Mouse (Mus musculus) neural tube, embryonic 13.5 days (tissue): ENCODE data around the gene Bphl. TPM values are rescaled to one million over a fixed set of nuclear protein-coding genes. Genes with fewer than 3 reads are reported as not detected.

Experiments used
- ATAC-seq: fragments of 200-750 bp; cut with Nextera tagmentation; 2 replicates; pipeline ENCODE4 v1.8.0; 2017; ENCODE audit warnings: low read depth, mild to moderate bottlenecking, moderate TSS enrichment, moderate library complexity
- H3K27ac ChIP-seq: fragments of 300-500 bp; sonication (generic); replicated peaks from 2 replicates; pipeline ENCODE4 v1.5.1; 2015; ENCODE audit warnings: moderate library complexity, mild to moderate bottlenecking, inconsistent platforms
- H3K27me3 ChIP-seq: fragments of 300-500 bp; sonication (generic); 2 replicates; pipeline ENCODE4 v1.6.1; 2015; ENCODE audit warnings: mild to moderate bottlenecking, inconsistent platforms
- H3K36me3 ChIP-seq: fragments of 300-500 bp; sonication (generic); 2 replicates; pipeline ENCODE4 v1.6.1; 2015; ENCODE audit warnings: mild to moderate bottlenecking, inconsistent platforms
- H3K4me1 ChIP-seq: fragments of 300-500 bp; sonication (generic); replicated peaks from 2 replicates; pipeline ENCODE4 v1.6.1; 2015; ENCODE audit warnings: inconsistent platforms
- H3K4me2 ChIP-seq: fragments of 300-500 bp; sonication (generic); 2 replicates; pipeline ENCODE4 v1.6.1; 2015; ENCODE audit warnings: inconsistent platforms, mild to moderate bottlenecking, moderate library complexity
- H3K4me3 ChIP-seq: fragments of 300-500 bp; sonication (generic); 2 replicates; pipeline ENCODE4 v1.5.1; 2015; ENCODE audit warnings: mild to moderate bottlenecking, inconsistent platforms
- H3K9ac ChIP-seq: fragments of 300-500 bp; sonication (generic); 2 replicates; pipeline ENCODE4 v1.6.1; 2015; ENCODE audit warnings: moderate library complexity, mild to moderate bottlenecking, inconsistent platforms
- H3K9me3 ChIP-seq: fragments of 300-500 bp; sonication (generic); 2 replicates; pipeline ENCODE4 v1.6.1; 2016; ENCODE audit warnings: inconsistent platforms
- WGBS: fragments of 180-500 bp; shearing (Covaris S2); methylation state at CpG from one replicate; pipeline ENCODE4 v1.1.7; 2015; 5-methylcytosine and 5-hydroxymethylcytosine counted together
- polyA plus RNA-seq: library from polyadenylated mRNA; unstranded; fragments of >200 nt; fragmentation: Nextera tagmentation; extraction: Ambion mirVana; gene quantifications from 2 replicates; pipeline ENCODE4 v1.2.1, GENCODE M21; 2015

Bphl gene
- polyA plus RNA-seq, 1 experiment from 2014 or later, result 49.5 TPM

DNA sequence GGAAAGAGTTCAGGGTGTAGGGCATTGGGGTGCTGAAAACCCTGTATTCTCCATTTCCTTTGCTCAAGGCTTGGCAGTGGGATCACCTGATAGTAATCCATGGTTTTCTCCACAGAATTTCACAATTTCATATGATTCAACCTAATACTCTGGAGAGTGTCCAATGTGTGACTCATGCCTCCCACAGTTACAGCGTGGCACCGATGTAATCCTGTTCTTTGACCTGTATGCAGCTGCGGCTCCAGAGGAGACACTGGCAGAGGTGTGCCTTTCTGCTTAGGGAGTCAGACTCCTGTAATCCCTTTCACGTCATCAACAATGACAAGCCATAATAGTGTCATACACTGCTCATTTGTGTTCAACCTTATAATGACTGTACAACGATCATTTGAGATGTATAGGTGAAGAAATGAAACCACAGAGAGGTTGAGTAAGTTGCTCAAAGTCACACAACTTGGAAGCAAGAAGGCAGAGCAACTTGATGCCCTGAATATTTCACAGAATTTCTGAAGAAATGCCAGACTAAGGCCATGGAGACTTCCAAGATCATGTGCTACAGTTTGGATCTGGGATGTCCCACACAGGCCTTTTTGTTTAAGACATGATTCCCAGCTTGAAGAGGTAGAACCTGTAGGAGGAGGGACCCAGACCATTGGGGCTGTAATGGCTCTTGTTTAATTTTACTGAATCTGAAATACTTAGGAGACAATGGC lies 75.1 kb downstream of the Bphl start:
- Histone ChIP-seq H3K27ac (no peak overlapping the region), H3K9ac (no peak overlapping the region), H3K27me3 (no peaks in the 10 kb centered on the region), H3K4me1 (peaks cover 6% of the 10 kb centered on the region), H3K36me3 (no peaks in the 10 kb centered on the region), H3K4me3 (no peak overlapping the region), H3K9me3 (no peaks in the 10 kb centered on the region), H3K4me2 (no peak overlapping the region)
- no peak for ATAC-seq
- WGBS, result 90% methylated on average over 5 of the region's 5 CpGs

DNA sequence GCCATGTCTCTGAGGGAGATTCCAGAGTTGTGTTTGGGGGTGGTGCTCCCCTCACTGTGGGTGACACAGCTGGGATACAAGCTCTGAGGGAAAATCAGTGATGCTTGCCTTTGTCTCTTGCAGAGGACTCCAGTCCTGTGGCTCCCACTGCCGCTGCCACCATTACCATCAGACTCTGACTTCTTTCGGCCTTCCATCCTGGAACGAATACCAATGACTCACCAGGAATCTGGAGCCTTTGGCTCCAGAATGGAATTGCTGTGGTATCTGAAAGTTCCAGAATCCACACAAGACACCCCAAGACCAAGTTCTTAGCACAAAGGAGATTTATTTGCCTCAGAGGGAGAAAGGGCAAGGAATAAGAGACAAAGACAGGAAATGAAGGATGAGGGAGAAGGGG lies 75.7 kb downstream of the Bphl start:
- 85% methylated on average over 3 of the region's 3 CpGs for WGBS
- no peak for ATAC-seq

DNA sequence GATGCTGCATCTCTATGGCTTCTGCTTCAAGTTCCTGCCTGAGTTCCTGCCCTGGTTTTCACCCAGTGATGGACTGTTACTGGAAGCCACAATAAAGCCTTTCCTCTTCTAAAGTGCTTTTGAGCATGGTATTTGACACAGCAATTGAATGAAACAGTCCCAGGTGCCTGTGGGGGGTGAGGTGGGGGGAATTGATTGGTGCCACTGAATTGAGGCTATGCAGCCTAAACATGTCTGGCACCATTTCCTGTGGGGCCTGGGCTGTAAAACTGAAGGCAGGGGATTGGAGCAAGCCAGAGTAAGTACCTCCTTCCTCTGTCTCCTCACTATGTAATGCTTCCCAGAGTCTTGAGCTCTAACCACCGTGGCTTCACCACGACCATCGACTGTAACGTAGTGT lies 77.3 kb downstream of the Bphl start:
- Histone ChIP-seq H3K9me3 (no peaks in the 10 kb centered on the region), H3K27ac (no peak overlapping the region), H3K4me2 (no peak overlapping the region), H3K9ac (no peak overlapping the region), H3K36me3 (no peaks in the 10 kb centered on the region), H3K4me1 (peaks cover 7% of the 10 kb centered on the region), H3K27me3 (no peaks in the 10 kb centered on the region), H3K4me3 (no peak overlapping the region)
- 83% methylated on average over 4 of the region's 4 CpGs for WGBS
- no peak for ATAC-seq

More for the DNA sequence above, 75.7 kb downstream of the Bphl start:
- no peaks in the 10 kb centered on the region for H3K9me3 ChIP-seq
- no peak overlapping the region for H3K4me3 ChIP-seq
- H3K4me1 ChIP-seq, result peaks cover 6% of the 10 kb centered on the region
- H3K27me3 ChIP-seq, result no peaks in the 10 kb centered on the region
- no peak overlapping the region for H3K27ac ChIP-seq
- H3K9ac ChIP-seq, result no peak overlapping the region
- H3K4me2 ChIP-seq, result no peak overlapping the region
- no peaks in the 10 kb centered on the region for H3K36me3 ChIP-seq

DNA sequence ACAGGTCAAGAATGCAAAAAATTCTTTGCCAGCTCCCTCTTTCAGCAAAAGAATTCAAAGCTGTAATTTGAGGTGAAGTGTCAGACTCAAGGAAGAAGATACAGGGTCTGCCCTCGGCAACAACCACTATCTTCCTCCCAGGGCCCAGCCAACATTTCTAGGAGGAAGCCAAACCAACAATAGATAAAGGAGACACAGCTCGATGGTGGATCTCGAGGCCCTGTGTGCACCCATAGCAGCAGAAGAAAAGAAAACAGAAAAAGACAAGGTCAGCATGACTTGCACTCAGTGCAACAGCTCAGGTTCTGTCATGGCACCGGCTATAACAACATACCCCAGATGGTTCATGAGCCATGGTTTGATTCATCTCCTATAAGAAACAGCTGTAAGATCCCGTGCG lies 79.1 kb downstream of the Bphl start:
- H3K27me3 ChIP-seq, result no peaks in the 10 kb centered on the region
- WGBS, result 85% methylated on average over 6 of the region's 6 CpGs
- 0 out of 2 replicates have a peak, but pooled peaks cover 4% of the 10 kb centered on the region for H3K4me1 ChIP-seq
- no peak overlapping the region for H3K27ac ChIP-seq
- H3K4me3 ChIP-seq, result no peak overlapping the region
- H3K4me2 ChIP-seq, result no peak overlapping the region
- H3K36me3 ChIP-seq, result 0 out of 2 replicates have a peak, but pooled peaks cover 2% of the 10 kb centered on the region
- H3K9me3 ChIP-seq, result no peaks in the 10 kb centered on the region
- H3K9ac ChIP-seq, result no peak overlapping the region
- no peak for ATAC-seq

DNA sequence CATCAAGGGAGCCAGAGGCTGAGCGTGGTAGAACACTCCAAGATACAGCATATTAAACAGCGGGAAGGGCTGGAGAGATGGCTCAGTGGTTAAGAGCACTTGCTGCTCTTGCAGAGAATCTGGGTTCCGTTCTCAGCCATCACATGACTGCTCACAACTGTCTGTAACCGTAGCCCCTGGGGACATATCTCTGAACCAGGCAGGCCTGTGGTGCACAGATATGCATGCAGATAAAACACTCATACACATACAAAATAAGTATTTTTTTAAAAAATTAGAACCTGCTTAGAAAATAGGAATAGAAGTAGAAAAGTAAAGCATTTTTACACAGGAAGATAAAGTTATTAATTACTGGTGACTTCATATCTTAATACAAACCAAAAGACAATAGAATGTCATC lies 81.4 kb downstream of the Bphl start:
- Histone ChIP-seq H3K4me1 (peaks cover 20% of the 10 kb centered on the region), H3K36me3 (peaks cover 11% of the 10 kb centered on the region), H3K4me3 (no peak overlapping the region), H3K9me3 (no peaks in the 10 kb centered on the region), H3K9ac (no peak overlapping the region), H3K27me3 (no peaks in the 10 kb centered on the region), H3K27ac (no peak overlapping the region), H3K4me2 (no peak overlapping the region)
- WGBS, result 78% methylated on average over 4 of the region's 4 CpGs
- ATAC-seq, result no peak

DNA sequence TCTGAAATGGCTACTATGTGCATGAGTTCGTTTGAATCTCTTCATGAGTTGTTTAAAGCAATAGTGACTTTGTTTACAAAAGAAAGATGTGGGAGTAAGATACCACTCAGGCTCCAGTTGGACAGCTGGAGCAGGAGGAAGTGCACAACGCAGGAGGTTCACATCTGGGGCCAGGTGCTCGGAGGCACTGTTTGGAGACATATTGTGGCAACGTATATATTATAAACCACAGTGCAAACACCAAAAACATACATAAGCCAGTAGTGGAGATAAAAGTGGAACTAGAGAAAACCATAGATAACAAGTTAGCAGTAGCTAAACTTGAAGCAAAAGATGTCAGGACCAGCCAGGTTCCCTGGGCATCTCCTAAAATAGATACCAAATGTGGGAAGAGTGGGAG lies 82.0 kb downstream of the Bphl start:
- Histone ChIP-seq H3K9ac (no peak overlapping the region), H3K9me3 (no peaks in the 10 kb centered on the region), H3K36me3 (peaks cover 17% of the 10 kb centered on the region), H3K27ac (no peak overlapping the region), H3K4me2 (no peak overlapping the region), H3K4me3 (no peak overlapping the region), H3K27me3 (no peaks in the 10 kb centered on the region), H3K4me1 (peaks cover 26% of the 10 kb centered on the region)
- ATAC-seq, result no peak
- WGBS, result 78% methylated on average over 4 of the region's 4 CpGs

DNA sequence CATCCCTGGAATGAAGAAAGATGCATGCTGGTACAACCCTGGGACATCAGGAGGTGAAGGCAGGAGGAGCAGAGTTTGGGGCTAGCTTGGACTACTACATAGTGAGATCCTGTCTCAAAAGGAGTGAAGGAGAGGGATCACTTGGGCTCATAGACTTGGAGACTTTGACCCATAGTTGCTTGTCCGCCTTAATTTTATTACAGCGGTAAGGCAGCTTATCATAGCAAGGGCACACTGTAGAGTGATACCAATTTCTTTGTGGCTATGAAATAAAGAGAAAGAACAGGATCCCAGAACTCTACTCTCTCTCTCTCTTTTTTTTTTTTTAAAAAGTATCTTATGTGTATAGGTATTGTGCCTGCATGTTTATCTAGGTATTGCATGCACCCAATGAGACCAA lies 83.1 kb downstream of the Bphl start:
- Histone ChIP-seq H3K27me3 (no peaks in the 10 kb centered on the region), H3K4me2 (no peak overlapping the region), H3K9ac (no peak overlapping the region), H3K9me3 (no peaks in the 10 kb centered on the region), H3K36me3 (peaks cover 29% of the 10 kb centered on the region), H3K4me3 (no peak overlapping the region), H3K27ac (no peak overlapping the region), H3K4me1 (peaks cover 37% of the 10 kb centered on the region)
- no peak for ATAC-seq
- 92% methylated on average over 2 of the region's 2 CpGs for WGBS

Other genes with a start within 250 kb of the Bphl start
- gene Serpinb6e, start 194.2 kb upstream of the Bphl start, polyA plus RNA-seq, result not detected in 2 replicates
- 0.30 and 0.67 TPM in 2 replicates for gene Serpinb6c, start 131.9 kb upstream of the Bphl start, polyA plus RNA-seq
- 11.8 and 16.3 TPM in 2 replicates for gene Nqo2, start 72.9 kb upstream of the Bphl start, polyA plus RNA-seq
- 5.8 and 6.7 TPM in 2 replicates for gene Ripk1, start 35.2 kb upstream of the Bphl start, polyA plus RNA-seq
- 42.9 and 45.1 TPM in 2 replicates for gene Serpinb6a, start 34.8 kb upstream of the Bphl start, polyA plus RNA-seq
- 1,875 and 2,016 TPM in 2 replicates for gene Tubb2a, start 40.4 kb downstream of the Bphl start, polyA plus RNA-seq
- 644 and 732 TPM in 2 replicates for gene Tubb2b, start 92.9 kb downstream of the Bphl start, polyA plus RNA-seq
- gene Psmg4, start 125.4 kb downstream of the Bphl start, polyA plus RNA-seq, result 94.7 and 95.4 TPM in 2 replicates